Mouse (Mus musculus): ENCODE measurements around the gene Retreg1. TPM values are rescaled to one million over a fixed set of nuclear protein-coding genes. Genes with fewer than 3 reads are reported as not detected.

Retreg1 gene
- polyA plus RNA-seq, 1 experiment from 2014 or later: 1.0 TPM

- Histone ChIP-seq H3K27me3 (replicated peaks) (no peaks in the 10 kb centered on the region), H3K9ac (no peak overlapping the region), H3K36me3 (no peaks in the 10 kb centered on the region), H3K4me3 (no peak overlapping the region), H3K4me1 (no peaks in the 10 kb centered on the region), H3K9me3 (replicated peaks) (no peaks in the 10 kb centered on the region), H3K27ac (no peak overlapping the region), H3K4me2 (no peak overlapping the region)
- 52% methylated on average over 4 of the region's 4 CpGs for WGBS (ENCODE audit: insufficient replicate concordance)
- ATAC-seq: no peak
These were observed 99.4 kb downstream of the Retreg1 start for GRCm38 (mm10) chr15:25942415-25942814.

- H3K9me3 ChIP-seq (replicated peaks): no peaks in the 10 kb centered on the region
- H3K27ac ChIP-seq: no peak overlapping the region
- H3K4me2 ChIP-seq: no peak overlapping the region
- H3K4me3 ChIP-seq: no peak overlapping the region
- no peaks in the 10 kb centered on the region for H3K4me1 ChIP-seq
- no peak for ATAC-seq
- H3K36me3 ChIP-seq: no peaks in the 10 kb centered on the region
- WGBS (ENCODE audit: insufficient replicate concordance): 73% methylated on average over 15 of the region's 15 CpGs
- no peak overlapping the region for H3K9ac ChIP-seq
- no peaks in the 10 kb centered on the region for H3K27me3 ChIP-seq (replicated peaks)
These were observed 100.6 kb downstream of the Retreg1 start for GRCm38 (mm10) chr15:25943386-25944137.

GRCm38 (mm10) chr15:25945224-25945623 lies 102.2 kb downstream of the Retreg1 start:
- Histone ChIP-seq H3K27me3 (replicated peaks) (no peaks in the 10 kb centered on the region), H3K4me2 (no peak overlapping the region), H3K4me1 (no peaks in the 10 kb centered on the region), H3K36me3 (no peaks in the 10 kb centered on the region), H3K9me3 (replicated peaks) (no peaks in the 10 kb centered on the region), H3K27ac (no peak overlapping the region), H3K9ac (no peak overlapping the region), H3K4me3 (no peak overlapping the region)
- no peak for ATAC-seq
- 62% methylated on average over 8 of the region's 8 CpGs for WGBS (ENCODE audit: insufficient replicate concordance)

- no peak for ATAC-seq
- H3K4me2 ChIP-seq: no peak overlapping the region
- no peak overlapping the region for H3K27ac ChIP-seq
- no peaks in the 10 kb centered on the region for H3K27me3 ChIP-seq (replicated peaks)
- H3K9ac ChIP-seq: no peak overlapping the region
- no peak overlapping the region for H3K4me3 ChIP-seq
- H3K9me3 ChIP-seq (replicated peaks): no peaks in the 10 kb centered on the region
- H3K36me3 ChIP-seq: no peaks in the 10 kb centered on the region
- no peaks in the 10 kb centered on the region for H3K4me1 ChIP-seq
- WGBS (ENCODE audit: insufficient replicate concordance): 79% methylated on average over 7 of the region's 7 CpGs
These were observed 103.5 kb downstream of the Retreg1 start for GRCm38 (mm10) chr15:25946482-25946881.

GRCm38 (mm10) chr15:25947383-25947782 lies 104.4 kb downstream of the Retreg1 start:
- Histone ChIP-seq H3K9me3 (replicated peaks) (no peaks in the 10 kb centered on the region), H3K4me1 (no peaks in the 10 kb centered on the region), H3K27me3 (replicated peaks) (no peaks in the 10 kb centered on the region), H3K4me2 (no peak overlapping the region), H3K27ac (no peak overlapping the region), H3K4me3 (no peak overlapping the region), H3K9ac (no peak overlapping the region), H3K36me3 (no peaks in the 10 kb centered on the region)
- 71% methylated on average over 8 of the region's 8 CpGs for WGBS (ENCODE audit: insufficient replicate concordance)
- no peak for ATAC-seq

GRCm38 (mm10) chr15:25948257-25949223 lies 105.6 kb downstream of the Retreg1 start:
- no peak overlapping the region for H3K9ac ChIP-seq
- no peaks in the 10 kb centered on the region for H3K4me1 ChIP-seq
- ATAC-seq: no peak
- H3K27me3 ChIP-seq (replicated peaks): no peaks in the 10 kb centered on the region
- H3K9me3 ChIP-seq (replicated peaks): no peaks in the 10 kb centered on the region
- no peak overlapping the region for H3K4me2 ChIP-seq
- no peaks in the 10 kb centered on the region for H3K36me3 ChIP-seq
- no peak overlapping the region for H3K27ac ChIP-seq
- no peak overlapping the region for H3K4me3 ChIP-seq
- 68% methylated on average over 26 of the region's 26 CpGs for WGBS (ENCODE audit: insufficient replicate concordance)

GRCm38 (mm10) chr15:25949696-25950095 lies 106.7 kb downstream of the Retreg1 start:
- no peaks in the 10 kb centered on the region for H3K27me3 ChIP-seq (replicated peaks)
- H3K36me3 ChIP-seq: no peaks in the 10 kb centered on the region
- ATAC-seq: no peak
- H3K4me2 ChIP-seq: no peak overlapping the region
- H3K27ac ChIP-seq: no peak overlapping the region
- WGBS (ENCODE audit: insufficient replicate concordance): 70% methylated on average over 9 of the region's 9 CpGs
- H3K4me1 ChIP-seq: no peaks in the 10 kb centered on the region
- H3K4me3 ChIP-seq: no peak overlapping the region
- no peak overlapping the region for H3K9ac ChIP-seq
- H3K9me3 ChIP-seq (replicated peaks): no peaks in the 10 kb centered on the region

- no peaks in the 10 kb centered on the region for H3K27me3 ChIP-seq (replicated peaks)
- no peaks in the 10 kb centered on the region for H3K4me1 ChIP-seq
- WGBS (ENCODE audit: insufficient replicate concordance): 55% methylated on average over 5 of the region's 5 CpGs
- no peaks in the 10 kb centered on the region for H3K9me3 ChIP-seq (replicated peaks)
- no peak overlapping the region for H3K9ac ChIP-seq
- ATAC-seq: no peak
- H3K4me2 ChIP-seq: no peak overlapping the region
- no peak overlapping the region for H3K4me3 ChIP-seq
- H3K27ac ChIP-seq: no peak overlapping the region
- no peaks in the 10 kb centered on the region for H3K36me3 ChIP-seq
These were observed 107.6 kb downstream of the Retreg1 start for GRCm38 (mm10) chr15:25950584-25950983.

GRCm38 (mm10) chr15:25951037-25951436 lies 108.1 kb downstream of the Retreg1 start:
- Histone ChIP-seq H3K4me1 (no peaks in the 10 kb centered on the region), H3K27ac (no peak overlapping the region), H3K4me2 (no peak overlapping the region), H3K9me3 (replicated peaks) (no peaks in the 10 kb centered on the region), H3K9ac (no peak overlapping the region), H3K27me3 (replicated peaks) (no peaks in the 10 kb centered on the region), H3K36me3 (no peaks in the 10 kb centered on the region), H3K4me3 (no peak overlapping the region)
- no peak for ATAC-seq
- 50% methylated on average over 4 of the region's 4 CpGs for WGBS (ENCODE audit: insufficient replicate concordance)

GRCm38 (mm10) chr15:25956001-25956400 lies 113.0 kb downstream of the Retreg1 start:
- WGBS (ENCODE audit: insufficient replicate concordance): 55% methylated on average over 5 of the region's 5 CpGs
- Histone ChIP-seq H3K4me1 (no peaks in the 10 kb centered on the region), H3K27ac (no peak overlapping the region), H3K36me3 (no peaks in the 10 kb centered on the region), H3K9ac (no peak overlapping the region), H3K4me2 (no peak overlapping the region), H3K27me3 (replicated peaks) (no peaks in the 10 kb centered on the region), H3K4me3 (no peak overlapping the region), H3K9me3 (replicated peaks) (no peaks in the 10 kb centered on the region)
- no peak for ATAC-seq

GRCm38 (mm10) chr15:25956422-25957117 lies 113.6 kb downstream of the Retreg1 start:
- no peak overlapping the region for H3K4me3 ChIP-seq
- no peaks in the 10 kb centered on the region for H3K4me1 ChIP-seq
- no peak for ATAC-seq
- H3K27ac ChIP-seq: no peak overlapping the region
- no peak overlapping the region for H3K4me2 ChIP-seq
- H3K9ac ChIP-seq: no peak overlapping the region
- H3K27me3 ChIP-seq (replicated peaks): no peaks in the 10 kb centered on the region
- 50% methylated on average over 11 of the region's 11 CpGs for WGBS (ENCODE audit: insufficient replicate concordance)
- no peaks in the 10 kb centered on the region for H3K9me3 ChIP-seq (replicated peaks)
- H3K36me3 ChIP-seq: no peaks in the 10 kb centered on the region

GRCm38 (mm10) chr15:25957651-25958050 lies 114.7 kb downstream of the Retreg1 start:
- 71% methylated on average over 10 of the region's 10 CpGs for WGBS (ENCODE audit: insufficient replicate concordance)
- H3K9me3 ChIP-seq (replicated peaks): no peaks in the 10 kb centered on the region
- no peaks in the 10 kb centered on the region for H3K27me3 ChIP-seq (replicated peaks)
- H3K4me2 ChIP-seq: no peak overlapping the region
- H3K36me3 ChIP-seq: no peaks in the 10 kb centered on the region
- no peak for ATAC-seq
- no peak overlapping the region for H3K27ac ChIP-seq
- no peak overlapping the region for H3K9ac ChIP-seq
- H3K4me3 ChIP-seq: no peak overlapping the region
- H3K4me1 ChIP-seq: no peaks in the 10 kb centered on the region
